Mouse (Mus musculus) megakaryocyte, embryonic 14.5 days (primary cell): ENCODE measurements at regions not wholly inside any gene's neighbourhood (a gene's known extent, or its start where the extent isn't known, plus 50 kb on each side); places are given as distances from the start of the nearest gene placed in this dataset.

Experiments
- FLI1 ChIP-seq: IDR thresholded peaks from 2 replicates; pipeline ENCODE4 v1.6.1; 2012; ENCODE audit warnings: low read length, inconsistent platforms, mixed read lengths
- GATA1 ChIP-seq: IDR thresholded peaks from 3 replicates; pipeline ENCODE4 v1.6.1; 2012; ENCODE audit warnings: mixed read lengths, low read length, inconsistent platforms, borderline replicate concordance

DNA sequence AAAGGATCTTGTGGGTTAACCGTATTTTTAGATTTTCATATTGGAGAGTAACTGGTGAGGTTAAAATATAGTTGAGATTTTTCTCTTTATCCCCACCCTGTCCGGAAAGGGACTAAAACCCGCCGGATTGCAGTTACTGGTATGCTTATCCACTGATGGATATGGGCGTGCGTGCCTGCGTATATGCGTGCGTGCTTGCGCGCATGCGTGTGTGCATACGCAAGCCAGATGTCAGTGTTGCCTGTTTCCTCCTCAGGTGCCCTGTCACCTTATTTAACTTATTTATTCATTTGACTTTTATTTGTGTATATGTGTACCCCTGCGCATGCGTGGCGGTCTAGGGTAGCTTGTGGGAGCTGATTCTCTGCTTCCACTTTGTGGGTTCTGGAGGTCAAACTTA, 135.2 kb upstream of the Ubr2 start:
- TF ChIP-seq GATA1 = no peak
- no peak for TF ChIP-seq FLI1
